Mouse (Mus musculus) liver, postnatal 0 days (tissue): ENCODE data around the gene Birc7.

Experiments
- CTCF ChIP-seq: sonication (generic); IDR thresholded peaks from 2 replicates; pipeline ENCODE4 v1.5.1; 2016; ENCODE audit warnings: antibody characterized with exemption, low read depth
- EP300 ChIP-seq: IDR thresholded peaks from 2 replicates; pipeline ENCODE4 v1.6.1; 2016; ENCODE audit warnings: antibody characterized with exemption, low read depth, mild to moderate bottlenecking

DNA sequence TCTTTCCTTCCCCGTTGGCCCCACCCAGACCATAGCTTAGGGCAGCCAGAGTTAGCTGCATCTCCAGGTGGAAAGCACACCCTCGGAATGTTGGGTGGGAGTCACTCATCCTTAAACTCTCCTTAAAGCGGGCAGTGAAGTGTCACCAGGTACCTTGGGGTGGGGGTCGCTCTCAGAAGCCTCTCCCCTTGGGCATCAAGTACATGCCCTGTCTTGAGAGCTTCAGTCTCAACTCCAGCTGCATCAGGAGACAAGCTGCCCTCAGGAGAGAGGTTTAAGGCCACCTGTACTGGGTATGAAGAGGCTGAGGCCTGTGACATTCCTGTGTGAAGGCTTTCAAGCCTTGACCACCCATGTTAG is 38.9 kb upstream of the Birc7 start:
- TF ChIP-seq CTCF (no peak), EP300 (no peak)
